Mouse (Mus musculus): ENCODE data around the gene Heatr3. TPM values are rescaled to one million over a fixed set of nuclear protein-coding genes. Genes with fewer than 3 reads are reported as not detected.

Gene Heatr3
- polyA plus RNA-seq, 1 experiment from 2014 or later, result 17.8 TPM

DNA sequence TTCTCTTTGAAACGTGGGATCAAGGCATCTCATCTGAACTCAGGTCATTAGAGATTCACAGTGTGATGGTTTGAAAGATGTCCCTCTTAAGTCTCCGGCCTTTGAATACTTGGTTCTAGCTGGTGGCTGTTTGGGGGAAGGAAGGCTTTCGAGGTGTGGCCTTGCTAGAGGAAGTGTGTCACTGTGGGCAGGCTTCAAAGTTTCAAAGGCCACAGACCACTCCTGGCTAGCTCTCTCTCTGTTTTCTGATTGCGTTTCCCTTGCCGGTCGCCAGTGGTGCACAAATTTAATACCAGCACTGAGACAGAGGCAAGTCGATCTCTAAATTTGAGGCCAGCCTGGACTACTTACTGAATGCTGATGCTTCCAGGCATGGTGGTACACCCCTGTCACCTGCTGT lies 37.6 kb downstream of the Heatr3 start:
- no peak for DNase-seq (ENCODE audit: low spot score)
- H3K9ac ChIP-seq (ENCODE audit: low read length), result no peak overlapping the region
- H3K27ac ChIP-seq (replicated peaks), result no peak overlapping the region
- H3K4me3 ChIP-seq (ENCODE audit: low read depth, low read length), result no peak overlapping the region
- no peaks in the 10 kb centered on the region for H3K4me1 ChIP-seq (replicated peaks; ENCODE audit: control insufficient read depth, insufficient read depth)
- WGBS, result 88% methylated on average over 7 of the region's 7 CpGs
- no peak for ATAC-seq (ENCODE audit: low FRiP score, low TSS enrichment)
- peaks cover 7% of the 10 kb centered on the region; the same call in 1 of the 2 replicates for H3K36me3 ChIP-seq (ENCODE audit: control insufficient read depth, insufficient read depth, low read length)
- no peaks in the 10 kb centered on the region for H3K9me3 ChIP-seq (ENCODE audit: control insufficient read depth, low read length)
- TF ChIP-seq EP300 (optimal IDR thresholded peaks at IDR 0.05) (no peak), CTCF (IDR thresholded peaks at IDR 0.05; ENCODE audit: low read depth) (no peak)
- no peak overlapping the region for H3K4me2 ChIP-seq (replicated peaks; ENCODE audit: low read depth)
- no peaks in the 10 kb centered on the region for H3K27me3 ChIP-seq (ENCODE audit: control insufficient read depth, insufficient read depth, low read length)

GRCm38 (mm10) chr8:88177291-88177690 lies 39.6 kb downstream of the Heatr3 start:
- H3K4me3 ChIP-seq (ENCODE audit: low read depth, low read length), result no peak overlapping the region
- no peaks in the 10 kb centered on the region for H3K9me3 ChIP-seq (ENCODE audit: control insufficient read depth, low read length)
- TF ChIP-seq EP300 (optimal IDR thresholded peaks at IDR 0.05), result no peak
- ATAC-seq (ENCODE audit: low FRiP score, low TSS enrichment) (no peak), DNase-seq (ENCODE audit: low spot score) (no peak)
- H3K9ac ChIP-seq (ENCODE audit: low read length), result no peak overlapping the region
- H3K27ac ChIP-seq (replicated peaks), result no peak overlapping the region
- H3K4me1 ChIP-seq (replicated peaks; ENCODE audit: control insufficient read depth, insufficient read depth), result no peaks in the 10 kb centered on the region
- 79% methylated on average over 8 of the region's 8 CpGs for WGBS
- H3K27me3 ChIP-seq (ENCODE audit: control insufficient read depth, insufficient read depth, low read length), result no peaks in the 10 kb centered on the region
- no peaks in the 10 kb centered on the region for H3K36me3 ChIP-seq (ENCODE audit: control insufficient read depth, insufficient read depth, low read length)
- H3K4me2 ChIP-seq (replicated peaks; ENCODE audit: low read depth), result no peak overlapping the region

DNA sequence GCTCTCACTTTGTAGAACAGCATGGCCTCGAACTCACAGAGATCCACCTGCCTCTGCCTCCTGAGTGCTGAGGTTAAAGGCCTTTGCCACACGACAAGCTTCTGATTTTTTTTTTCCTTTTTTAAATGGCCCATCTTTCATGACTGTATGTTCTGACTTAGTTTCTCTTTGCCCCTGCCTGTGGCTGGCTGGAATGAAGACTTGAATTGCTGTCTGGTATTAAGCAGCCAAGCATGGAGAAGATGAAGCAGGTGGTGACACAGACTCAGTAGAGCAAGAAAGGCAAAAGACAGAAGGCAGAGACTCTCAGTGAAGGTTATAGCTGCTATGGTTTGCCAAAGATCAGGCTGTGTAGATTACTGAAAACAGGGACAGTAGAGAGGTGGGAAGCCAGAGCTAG lies 45.5 kb downstream of the Heatr3 start:
- Histone ChIP-seq H3K4me3 (ENCODE audit: low read depth, low read length) (no peak overlapping the region), H3K4me1 (replicated peaks; ENCODE audit: control insufficient read depth, insufficient read depth) (no peaks in the 10 kb centered on the region), H3K27ac (replicated peaks) (no peak overlapping the region), H3K36me3 (ENCODE audit: control insufficient read depth, insufficient read depth, low read length) (no peaks in the 10 kb centered on the region), H3K27me3 (ENCODE audit: control insufficient read depth, insufficient read depth, low read length) (no peaks in the 10 kb centered on the region), H3K9ac (ENCODE audit: low read length) (no peak overlapping the region), H3K9me3 (ENCODE audit: control insufficient read depth, low read length) (no peaks in the 10 kb centered on the region), H3K4me2 (replicated peaks; ENCODE audit: low read depth) (no peak overlapping the region)
- DNase-seq (ENCODE audit: low spot score) (no peak), ATAC-seq (ENCODE audit: low FRiP score, low TSS enrichment) (no peak)
- no peak for TF ChIP-seq CTCF (IDR thresholded peaks at IDR 0.05; ENCODE audit: low read depth)
- TF ChIP-seq EP300 (optimal IDR thresholded peaks at IDR 0.05), result no peak
- WGBS, result 84% methylated on average over 2 of the region's 2 CpGs

DNA sequence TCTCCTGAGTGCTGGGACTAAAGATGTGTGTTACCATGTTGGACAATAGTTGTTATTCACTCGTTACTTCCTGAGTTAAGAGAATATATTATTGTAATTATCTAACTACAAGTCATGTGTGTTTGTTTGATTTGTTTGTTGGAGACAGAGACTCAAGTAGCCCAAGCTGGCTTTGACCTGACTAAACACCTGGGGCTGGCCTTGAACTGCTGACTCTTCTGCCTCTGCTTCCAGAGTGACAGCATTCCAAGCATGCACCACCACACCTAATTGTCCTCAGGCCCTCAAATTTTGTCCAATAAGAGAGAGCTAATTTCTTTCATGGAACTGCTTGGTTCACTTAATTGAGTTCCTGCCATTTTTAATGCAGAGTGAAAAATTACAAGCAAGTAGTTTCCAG lies 47.3 kb downstream of the Heatr3 start:
- no peak overlapping the region for H3K27ac ChIP-seq (replicated peaks)
- DNase-seq (ENCODE audit: low spot score), result no peak

DNA sequence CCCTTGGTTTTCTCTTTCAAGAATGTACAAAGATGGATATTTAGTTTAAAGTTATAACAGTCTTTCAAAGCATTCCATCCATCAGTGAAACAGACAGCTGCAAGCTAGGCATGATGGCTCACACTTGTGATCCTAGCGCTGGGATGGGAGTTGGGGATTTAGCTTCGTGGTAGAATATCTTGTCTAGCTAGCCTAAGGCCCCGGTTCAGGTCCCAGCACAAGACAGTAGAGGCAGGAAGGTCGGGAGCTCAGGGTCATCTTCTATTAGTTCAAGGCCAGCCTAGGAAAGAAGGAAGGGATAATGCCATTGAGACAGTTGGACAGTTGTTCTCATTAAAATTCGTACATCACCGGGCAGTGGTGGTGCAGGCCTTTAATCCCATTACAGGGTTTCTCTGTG lies 48.1 kb downstream of the Heatr3 start:
- TF ChIP-seq CTCF (IDR thresholded peaks at IDR 0.05; ENCODE audit: low read depth), result no peak
- TF ChIP-seq EP300 (optimal IDR thresholded peaks at IDR 0.05), result no peak

More for the DNA sequence above, 47.3 kb downstream of the Heatr3 start:
- no peak overlapping the region for H3K4me2 ChIP-seq (replicated peaks; ENCODE audit: low read depth)
- ATAC-seq (ENCODE audit: low FRiP score, low TSS enrichment), result no peak
- H3K27me3 ChIP-seq (ENCODE audit: control insufficient read depth, insufficient read depth, low read length), result no peaks in the 10 kb centered on the region
- H3K9me3 ChIP-seq (ENCODE audit: control insufficient read depth, low read length), result no peaks in the 10 kb centered on the region
- H3K4me3 ChIP-seq (ENCODE audit: low read depth, low read length), result no peak overlapping the region
- no peaks in the 10 kb centered on the region for H3K4me1 ChIP-seq (replicated peaks; ENCODE audit: control insufficient read depth, insufficient read depth)
- TF ChIP-seq EP300 (optimal IDR thresholded peaks at IDR 0.05) (no peak), CTCF (IDR thresholded peaks at IDR 0.05; ENCODE audit: low read depth) (no peak)
- WGBS, result 88% methylated on average over 1 of the region's 1 CpGs
- H3K9ac ChIP-seq (ENCODE audit: low read length), result no peak overlapping the region
- H3K36me3 ChIP-seq (ENCODE audit: control insufficient read depth, insufficient read depth, low read length), result no peaks in the 10 kb centered on the region

GRCm38 (mm10) chr8:88197328-88197727 lies 59.7 kb downstream of the Heatr3 start:
- no peak for TF ChIP-seq CTCF (IDR thresholded peaks at IDR 0.05; ENCODE audit: low read depth)
- TF ChIP-seq EP300 (optimal IDR thresholded peaks at IDR 0.05), result no peak
- Histone ChIP-seq H3K27ac (replicated peaks) (no peak overlapping the region), H3K27me3 (ENCODE audit: control insufficient read depth, insufficient read depth, low read length) (no peaks in the 10 kb centered on the region), H3K9ac (ENCODE audit: low read length) (no peak overlapping the region), H3K36me3 (ENCODE audit: control insufficient read depth, insufficient read depth, low read length) (no peaks in the 10 kb centered on the region), H3K4me1 (replicated peaks; ENCODE audit: control insufficient read depth, insufficient read depth) (peaks cover 9% of the 10 kb centered on the region; the same call in 1 of the 2 replicates), H3K4me2 (replicated peaks; ENCODE audit: low read depth) (no peak overlapping the region), H3K4me3 (ENCODE audit: low read depth, low read length) (no peak overlapping the region), H3K9me3 (ENCODE audit: control insufficient read depth, low read length) (no peaks in the 10 kb centered on the region)
- 43% methylated on average over 3 of the region's 3 CpGs for WGBS
- DNase-seq (ENCODE audit: low spot score) (peak; percentile 28), ATAC-seq (ENCODE audit: low FRiP score, low TSS enrichment) (no peak)

More for the DNA sequence above, 48.1 kb downstream of the Heatr3 start:
- ATAC-seq (ENCODE audit: low FRiP score, low TSS enrichment) (no peak), DNase-seq (ENCODE audit: low spot score) (no peak)
- H3K9me3 ChIP-seq (ENCODE audit: control insufficient read depth, low read length), result no peaks in the 10 kb centered on the region
- H3K4me3 ChIP-seq (ENCODE audit: low read depth, low read length), result no peak overlapping the region
- no peak overlapping the region for H3K4me2 ChIP-seq (replicated peaks; ENCODE audit: low read depth)
- H3K27ac ChIP-seq (replicated peaks), result no peak overlapping the region
- no peak overlapping the region for H3K9ac ChIP-seq (ENCODE audit: low read length)
- H3K36me3 ChIP-seq (ENCODE audit: control insufficient read depth, insufficient read depth, low read length), result no peaks in the 10 kb centered on the region
- H3K4me1 ChIP-seq (replicated peaks; ENCODE audit: control insufficient read depth, insufficient read depth), result no peaks in the 10 kb centered on the region
- no peaks in the 10 kb centered on the region for H3K27me3 ChIP-seq (ENCODE audit: control insufficient read depth, insufficient read depth, low read length)
- 84% methylated on average over 6 of the region's 6 CpGs for WGBS
